Mouse (Mus musculus): ENCODE results near the gene Rnf213. TPM values are rescaled to one million over a fixed set of nuclear protein-coding genes. Genes with fewer than 3 reads are reported as not detected.
A peak's percentile ranks its signal among the peaks of the same experiment; 100 is the strongest.

The Rnf213 gene
- polyA plus RNA-seq, 1 experiment, result 24.2 TPM

GRCm38 (mm10) chr11:119435880-119436872, 43.3 kb downstream of the Rnf213 start:
- DNase-seq (ENCODE audit: low read depth), result no peak

- no peak for DNase-seq (ENCODE audit: low read depth)
These were observed 45.9 kb downstream of the Rnf213 start for GRCm38 (mm10) chr11:119438776-119439175.

GRCm38 (mm10) chr11:119442199-119442598, 49.3 kb downstream of the Rnf213 start:
- no peak for DNase-seq (ENCODE audit: low read depth)

GRCm38 (mm10) chr11:119443442-119443841, 50.5 kb downstream of the Rnf213 start:
- no peak for DNase-seq (ENCODE audit: low read depth)

GRCm38 (mm10) chr11:119456097-119456496, 63.2 kb downstream of the Rnf213 start:
- DNase-seq (ENCODE audit: low read depth), result no peak

- no peak for DNase-seq (ENCODE audit: low read depth)
These were observed 85.0 kb downstream of the Rnf213 start for GRCm38 (mm10) chr11:119477876-119478275.

GRCm38 (mm10) chr11:119490861-119491689, 98.2 kb downstream of the Rnf213 start, which contains the start of gene Endov:
Gene Endov, plus strand, starts transcription at chr11:119491347.
- DNase-seq (ENCODE audit: low read depth), result peak; percentile 61

- no peak for DNase-seq (ENCODE audit: low read depth)
These were observed 98.8 kb downstream of the Rnf213 start for GRCm38 (mm10) chr11:119491690-119492087.

- DNase-seq (ENCODE audit: low read depth), result no peak
These were observed 99.9 kb downstream of the Rnf213 start for GRCm38 (mm10) chr11:119492830-119493229.

- no peak for DNase-seq (ENCODE audit: low read depth)
These were observed 100.6 kb downstream of the Rnf213 start for GRCm38 (mm10) chr11:119493516-119493915.

- DNase-seq (ENCODE audit: low read depth), result no peak
These were observed 103.2 kb downstream of the Rnf213 start for GRCm38 (mm10) chr11:119496147-119496546.

- DNase-seq (ENCODE audit: low read depth), result no peak
These were observed 104.6 kb downstream of the Rnf213 start for GRCm38 (mm10) chr11:119497451-119497850.

GRCm38 (mm10) chr11:119499297-119499696, 106.4 kb downstream of the Rnf213 start:
- DNase-seq (ENCODE audit: low read depth), result no peak

GRCm38 (mm10) chr11:119500011-119500410, 107.1 kb downstream of the Rnf213 start:
- DNase-seq (ENCODE audit: low read depth), result no peak

- no peak for DNase-seq (ENCODE audit: low read depth)
These were observed 110.8 kb downstream of the Rnf213 start for GRCm38 (mm10) chr11:119503675-119504074.

- DNase-seq (ENCODE audit: low read depth), result no peak
These were observed 113.5 kb downstream of the Rnf213 start for GRCm38 (mm10) chr11:119506386-119506785.

GRCm38 (mm10) chr11:119507772-119508171, 114.9 kb downstream of the Rnf213 start:
- no peak for DNase-seq (ENCODE audit: low read depth)

GRCm38 (mm10) chr11:119509165-119509776, 116.4 kb downstream of the Rnf213 start:
- no peak for DNase-seq (ENCODE audit: low read depth)

- DNase-seq (ENCODE audit: low read depth), result no peak
These were observed 120.2 kb downstream of the Rnf213 start for GRCm38 (mm10) chr11:119513038-119513659.

- DNase-seq (ENCODE audit: low read depth), result no peak
These were observed 121.4 kb downstream of the Rnf213 start for GRCm38 (mm10) chr11:119514108-119514860.

All from gonadal fat pad, adult 2 months (tissue).